Mouse (Mus musculus): ENCODE measurements around the gene Tfip11.

- TF ChIP-seq CTCF (IDR thresholded peaks at IDR 0.05; ENCODE audit: control insufficient read depth, insufficient read depth, insufficient replicate concordance, low read depth, low read length): no peak
- TF ChIP-seq POLR2A (IDR thresholded peaks at IDR 0.05; ENCODE audit: control insufficient read depth, low read depth, low read length): no peak
These were observed 25.3 kb upstream of the Tfip11 start for GRCm38 (mm10) chr5:112300721-112301308.
